Mouse (Mus musculus) ES-Bruce4 (cell line): Measurements from ENCODE around the gene Plgrkt.

ENCODE experiments used
- CTCF ChIP-seq: IDR thresholded peaks from one replicate; pipeline ENCODE4 v1.8.1; 2011; ENCODE audit warnings: low read depth, low read length
- EP300 ChIP-seq: IDR thresholded peaks from 2 replicates; pipeline ENCODE4 v1.6.1; 2011; ENCODE audit warnings: low read depth, low read length; ENCODE audit not compliant: insufficient read depth

- TF ChIP-seq EP300 (no peak), CTCF (no peak)
Observed at GRCm38 (mm10) chr19:29302119-29302518, 65.1 kb downstream of the Plgrkt start.
